Mouse (Mus musculus) lung, postnatal 0 days (tissue): ENCODE measurements at regions not wholly inside any gene's neighbourhood (a gene's known extent, or its start where the extent isn't known, plus 50 kb on each side); places are given as distances from the start of the nearest gene placed in this dataset.

Experiments used
- CTCF ChIP-seq: IDR thresholded peaks from 2 replicates; pipeline ENCODE4 v1.5.1; 2016; ENCODE audit warnings: antibody characterized with exemption, mild to moderate bottlenecking
- EP300 ChIP-seq: IDR thresholded peaks from 2 replicates; pipeline ENCODE4 v1.6.1; 2016; ENCODE audit warnings: antibody characterized with exemption, mild to moderate bottlenecking, control low read depth

DNA sequence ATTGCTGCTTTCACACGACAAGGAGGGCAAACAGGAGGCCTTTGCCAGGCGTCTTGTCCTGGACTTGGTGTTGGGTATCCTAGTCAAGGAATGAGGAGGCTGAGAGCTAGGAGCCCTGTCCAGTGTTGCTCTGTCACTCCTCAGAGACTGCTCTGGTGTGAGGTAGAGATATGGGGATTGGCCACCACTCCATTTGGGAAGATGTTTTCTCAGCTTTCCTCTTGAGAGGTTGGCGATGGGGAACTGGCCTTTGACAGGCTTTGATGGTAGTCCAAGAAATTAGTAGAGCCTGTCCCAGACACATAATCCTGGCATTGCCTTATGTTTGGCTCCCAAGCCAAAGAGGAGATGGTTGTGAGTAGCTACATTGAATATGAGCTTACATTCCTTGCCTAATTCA, 265.4 kb downstream of the Ttc32 start:
- no peak for TF ChIP-seq CTCF
- no peak for TF ChIP-seq EP300
